Mouse (Mus musculus): ENCODE measurements around the gene Dcdc2b.
A peak's percentile ranks its signal among the peaks of the same experiment; 100 is the strongest.

Dcdc2b gene

DNA sequence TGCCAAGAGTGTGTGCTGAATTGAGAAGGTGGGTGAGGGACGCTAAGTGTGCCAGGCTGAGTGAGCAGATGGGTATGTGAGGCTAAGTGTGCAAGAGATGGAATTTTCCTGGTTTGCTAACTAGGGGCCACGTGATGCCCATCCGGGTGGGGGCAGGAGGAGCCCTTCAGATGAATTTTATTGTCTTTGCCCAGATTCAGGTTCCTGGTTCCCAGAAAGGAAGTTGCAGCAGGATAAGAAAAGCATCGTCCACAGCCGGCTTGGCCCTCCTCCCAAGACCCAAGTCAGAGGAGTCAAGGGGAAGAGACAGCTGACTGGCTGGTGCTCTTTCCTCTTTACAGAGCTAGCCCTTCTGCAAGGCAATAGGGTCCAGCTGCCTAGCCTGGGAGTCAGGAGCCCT is 35.6 kb downstream of the Dcdc2b start, which contains the start of gene Fam167b:
Fam167b (minus strand) TSS at position 84 of the 400 bp plus-strand sequence.
- no peak for DNase-seq (ENCODE audit: low spot score)

- DNase-seq (ENCODE audit: low spot score) = no peak
These were observed 36.4 kb downstream of the Dcdc2b start for GRCm38 (mm10) chr4:129577688-129578087.

- peak; percentile 47 for DNase-seq (ENCODE audit: low spot score)
These were observed 37.1 kb downstream of the Dcdc2b start for GRCm38 (mm10) chr4:129576863-129577491.

GRCm38 (mm10) chr4:129575171-129575844 is 38.7 kb downstream of the Dcdc2b start:
- no peak for DNase-seq (ENCODE audit: low spot score)

GRCm38 (mm10) chr4:129573430-129573829 is 40.6 kb downstream of the Dcdc2b start, which contains the start of gene Lck:
Gene Lck (minus strand): TSS chr4:129573641.
- no peak for DNase-seq (ENCODE audit: low spot score)

DNA sequence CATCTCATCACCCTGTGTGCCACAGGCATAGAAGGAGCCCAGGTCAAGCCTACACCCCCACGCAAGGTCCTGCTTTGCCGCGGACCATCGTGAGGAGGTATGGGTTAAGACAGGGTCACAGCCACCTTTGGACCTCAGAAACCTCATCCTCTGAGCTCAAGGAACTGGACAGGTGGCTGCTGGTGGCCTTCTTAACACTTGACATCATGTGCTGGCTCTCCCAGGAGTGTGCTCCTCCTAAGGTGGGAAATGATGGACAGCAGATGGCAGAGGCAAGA is 41.0 kb downstream of the Dcdc2b start:
- DNase-seq (ENCODE audit: low spot score) = no peak

- no peak for DNase-seq (ENCODE audit: low spot score)
These were observed 41.6 kb downstream of the Dcdc2b start for GRCm38 (mm10) chr4:129572236-129573092.

GRCm38 (mm10) chr4:129571551-129572084 is 42.4 kb downstream of the Dcdc2b start:
- no peak for DNase-seq (ENCODE audit: low spot score)

DNA sequence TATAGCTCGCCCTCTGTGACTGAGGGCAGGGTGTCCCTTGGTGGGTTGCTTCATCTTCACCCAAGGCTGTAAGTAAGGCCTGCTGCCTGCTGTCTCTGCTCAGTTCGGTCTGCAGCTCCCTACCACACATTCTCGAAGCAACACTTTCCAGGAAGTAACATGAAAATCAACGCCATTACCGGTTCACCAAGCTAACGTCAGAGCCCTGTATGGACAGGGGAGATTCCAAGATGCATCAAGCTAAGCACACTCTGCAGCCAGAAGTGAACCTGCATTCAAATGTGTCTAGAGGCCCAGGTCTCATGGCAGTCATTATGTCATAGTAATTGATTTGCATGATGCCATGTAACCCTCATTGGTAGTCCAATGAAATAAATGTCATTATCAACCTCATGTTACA is 44.0 kb downstream of the Dcdc2b start:
- no peak for DNase-seq (ENCODE audit: low spot score)

- DNase-seq (ENCODE audit: low spot score) = no peak
These were observed 45.7 kb downstream of the Dcdc2b start for GRCm38 (mm10) chr4:129568366-129568765.

DNA sequence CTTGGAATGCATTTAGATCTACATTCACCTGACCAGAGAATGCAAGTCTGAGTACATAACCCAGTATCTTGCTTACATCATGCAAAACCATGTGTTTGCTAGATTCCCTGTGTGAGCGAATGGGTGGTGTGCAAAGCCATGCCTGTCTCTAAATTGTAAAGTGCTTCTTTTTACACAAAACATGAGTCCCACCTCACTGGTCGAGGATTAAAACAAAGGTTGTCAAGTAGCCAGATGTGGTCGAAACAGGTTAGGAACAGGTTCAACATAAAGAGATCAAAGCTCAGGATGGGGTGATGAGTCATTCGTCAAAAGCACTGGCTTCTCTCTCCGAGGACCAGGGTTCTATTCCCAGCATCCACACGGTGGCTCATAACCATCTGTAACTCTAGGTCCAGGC is 48.9 kb downstream of the Dcdc2b start:
- DNase-seq (ENCODE audit: low spot score) = no peak

GRCm38 (mm10) chr4:129563718-129564117 is 50.3 kb downstream of the Dcdc2b start:
- no peak for DNase-seq (ENCODE audit: low spot score)

GRCm38 (mm10) chr4:129561184-129561583 is 52.9 kb downstream of the Dcdc2b start:
- no peak for DNase-seq (ENCODE audit: low spot score)
